14 mouse cellular contexts compared by ENCODE assay signal in the genomic region with DNA sequence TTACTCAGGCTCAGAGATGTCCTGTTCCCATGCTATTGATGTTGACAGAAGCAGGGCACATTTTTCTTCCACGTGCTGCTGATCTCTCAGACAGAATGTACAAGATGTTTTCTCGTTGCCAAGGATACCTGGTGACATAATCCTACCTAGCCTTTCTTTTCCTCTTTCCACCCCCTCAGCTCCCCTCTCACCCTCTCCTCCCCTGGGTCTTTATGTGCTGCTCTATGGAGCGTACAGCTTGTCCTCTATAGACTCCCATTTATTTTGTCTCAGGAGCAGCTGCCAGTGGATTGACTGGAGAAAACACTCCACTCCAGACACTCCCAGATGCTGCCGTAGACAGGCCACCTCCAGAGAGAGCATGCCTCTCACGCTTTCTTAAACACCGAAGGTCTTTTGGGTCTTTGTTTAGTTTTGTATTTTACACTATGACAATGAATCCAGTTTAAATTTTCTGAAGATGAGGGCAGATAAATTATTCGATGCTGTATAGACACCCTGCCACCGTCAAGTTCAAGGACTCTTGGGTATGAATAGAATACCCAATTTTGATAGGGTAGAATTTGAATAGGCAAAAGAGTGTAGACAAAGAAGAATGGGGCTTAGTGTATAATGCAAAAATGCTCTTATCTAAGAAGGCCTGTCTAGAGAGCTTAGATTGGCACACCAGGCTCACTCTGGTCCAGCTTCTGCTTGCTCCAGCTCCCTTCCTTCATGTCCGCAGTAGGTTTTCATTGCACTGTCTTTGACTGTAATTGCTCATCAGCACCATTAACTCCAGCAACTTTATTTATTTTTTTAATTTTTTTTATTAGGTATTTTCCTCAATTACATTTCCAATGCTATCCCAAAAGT.
DNase-seq lines count a peak whose midpoint lies in the region; ATAC-seq and TF ChIP-seq lines count a peak whose summit lies in the region.
"Had no signal": no experiment of that assay in that cellular context is flagged by ENCODE, and none has a peak within 500 bp of the region (broad histone marks: within the 10 kb centered on the region; RNA-seq: fewer than 3 reads in every experiment).

No protein-coding gene starts in this region.

- H3K4me1 ChIP-seq in kidney, embryonic 14.5 days (ENCODE audit: control insufficient read depth, insufficient read depth, low read length): peaks cover 14% of the 10 kb centered on the region; the same call in 1 of the 2 replicates
- H3K4me1 ChIP-seq in forebrain, postnatal 0 days (ENCODE audit: insufficient read depth): no peaks in the 10 kb centered on the region
- peaks cover 19% of the 10 kb centered on the region for H3K4me1 ChIP-seq in midbrain, embryonic 13.5 days (replicated peaks)
- peaks cover 34% of the 10 kb centered on the region; the same call in 1 of the 2 replicates for H3K4me1 ChIP-seq in heart, embryonic 10.5 days

- peak; percentile 92 for ATAC-seq in kidney, embryonic 14.5 days (ENCODE audit: low FRiP score, low TSS enrichment)
- peak; percentile 78 for ATAC-seq in forebrain, postnatal 0 days
- peak; percentile 88 for ATAC-seq in midbrain, embryonic 13.5 days

- no peak overlapping the region for H3K9ac ChIP-seq in kidney, embryonic 14.5 days (ENCODE audit: low read depth, low read length)
- no peak overlapping the region for H3K9ac ChIP-seq in forebrain, postnatal 0 days
- H3K9ac ChIP-seq in midbrain, embryonic 13.5 days (replicated peaks): no peak overlapping the region
- H3K9ac ChIP-seq: limb, embryonic 15.5 days had no signal

- H3K36me3 ChIP-seq in kidney, embryonic 14.5 days (ENCODE audit: control insufficient read depth, insufficient read depth, low read length): no peaks in the 10 kb centered on the region
- no peaks in the 10 kb centered on the region for H3K36me3 ChIP-seq in forebrain, postnatal 0 days (ENCODE audit: insufficient read depth)
- no peaks in the 10 kb centered on the region for H3K36me3 ChIP-seq in midbrain, embryonic 13.5 days
- H3K36me3 ChIP-seq in heart, embryonic 10.5 days: no peaks in the 10 kb centered on the region
- H3K36me3 ChIP-seq: G1E; limb, embryonic 15.5 days had no signal

- no peak overlapping the region for H3K4me2 ChIP-seq in kidney, embryonic 14.5 days (replicated peaks; ENCODE audit: low read depth, low read length)
- no peak overlapping the region for H3K4me2 ChIP-seq in forebrain, postnatal 0 days (ENCODE audit: low read depth)
- H3K4me2 ChIP-seq in midbrain, embryonic 13.5 days (replicated peaks): no peak overlapping the region
- H3K4me2 ChIP-seq: limb, embryonic 15.5 days had no signal

- WGBS in kidney, embryonic 14.5 days: 49% methylated on average over 9 of the region's 9 CpGs
- WGBS in forebrain, postnatal 0 days: 25% methylated on average over 9 of the region's 9 CpGs
- WGBS in midbrain, embryonic 13.5 days: 18% methylated on average over 9 of the region's 9 CpGs
- 73% methylated on average over 9 of the region's 9 CpGs for WGBS in heart, embryonic 10.5 days

- H3K27ac ChIP-seq in kidney, embryonic 14.5 days (ENCODE audit: low read depth, low read length): peak overlapping the region; percentile 8; the same call in 1 of the 2 replicates
- no peak overlapping the region for H3K27ac ChIP-seq in forebrain, postnatal 0 days (ENCODE audit: low read depth, low read length)
- H3K27ac ChIP-seq in midbrain, embryonic 13.5 days: no peak overlapping the region
- H3K27ac ChIP-seq in heart, embryonic 10.5 days: no peak overlapping the region
- H3K27ac ChIP-seq: limb, embryonic 15.5 days had no signal

- DNase-seq in kidney, adult 9 months: no peak
- peak; percentile 60 for DNase-seq in embryo, embryonic 10.5 days (ENCODE audit: low spot score)
- DNase-seq in forebrain, postnatal 0 days: no peak
- DNase-seq in heart, embryonic 10.5 days (ENCODE audit: low spot score): no peak
- no peak for DNase-seq in gastrocnemius, adult 8-10 months (ENCODE audit: low spot score in 2 of 2)
- no peak for DNase-seq in layer of hippocampus, adult 11-12 months (ENCODE audit: low spot score)
- DNase-seq: cerebellum, adult 11 months; gastrocnemius, postnatal 10 days; kidney, adult 18-20 months; thymus, adult 2 months had no signal

- no peaks in the 10 kb centered on the region for H3K27me3 ChIP-seq in kidney, embryonic 14.5 days (ENCODE audit: control insufficient read depth, insufficient read depth, low read length)
- no peaks in the 10 kb centered on the region for H3K27me3 ChIP-seq in forebrain, postnatal 0 days (ENCODE audit: insufficient read depth, low read length)
- no peaks in the 10 kb centered on the region for H3K27me3 ChIP-seq in midbrain, embryonic 13.5 days
- H3K27me3 ChIP-seq in heart, embryonic 10.5 days (ENCODE audit: insufficient read depth, poor library complexity, severe bottlenecking): no peaks in the 10 kb centered on the region
- H3K27me3 ChIP-seq: limb, embryonic 15.5 days had no signal

- no peaks in the 10 kb centered on the region for H3K9me3 ChIP-seq in kidney, embryonic 14.5 days (ENCODE audit: control insufficient read depth, low read length)
- H3K9me3 ChIP-seq in forebrain, postnatal 0 days (ENCODE audit: low read length): no peaks in the 10 kb centered on the region
- no peaks in the 10 kb centered on the region for H3K9me3 ChIP-seq in midbrain, embryonic 13.5 days
- no peaks in the 10 kb centered on the region for H3K9me3 ChIP-seq in heart, embryonic 10.5 days
- H3K9me3 ChIP-seq: limb, embryonic 15.5 days had no signal

- TF ChIP-seq CTCF in forebrain, postnatal 0 days (IDR thresholded peaks at IDR 0.05; ENCODE audit: low read depth): no peak

- H3K4me3 ChIP-seq in kidney, embryonic 14.5 days (ENCODE audit: low read length): no peak overlapping the region
- H3K4me3 ChIP-seq in forebrain, postnatal 0 days (ENCODE audit: low read depth, low read length): no peak overlapping the region
- no peak overlapping the region for H3K4me3 ChIP-seq in midbrain, embryonic 13.5 days (replicated peaks)
- H3K4me3 ChIP-seq in heart, embryonic 10.5 days: no peak overlapping the region
- H3K4me3 ChIP-seq: limb, embryonic 15.5 days had no signal
